Mouse (Mus musculus) intestine, embryonic 15.5 days (tissue): Measurements from ENCODE around the gene Stxbp1. TPM values are rescaled to one million over a fixed set of nuclear protein-coding genes. Genes with fewer than 3 reads are reported as not detected.

Experiments used
- ATAC-seq: fragments of 200-750 bp; cut with Nextera tagmentation; 2 replicates; pipeline ENCODE4 v1.8.0; 2017; ENCODE audit warnings: moderate TSS enrichment, moderate library complexity
- H3K27ac ChIP-seq: fragments of 300-500 bp; sonication (generic); 2 replicates; pipeline ENCODE4 v1.5.1; 2015; ENCODE audit warnings: mild to moderate bottlenecking, inconsistent platforms
- H3K27me3 ChIP-seq: fragments of 300-500 bp; sonication (generic); replicated peaks from 2 replicates; pipeline ENCODE4 v1.6.1; 2015; ENCODE audit warnings: inconsistent platforms
- H3K36me3 ChIP-seq: fragments of 300-500 bp; sonication (generic); 2 replicates; pipeline ENCODE4 v1.6.1; 2015; ENCODE audit warnings: inconsistent platforms
- H3K4me1 ChIP-seq: fragments of 300-500 bp; sonication (generic); replicated peaks from 2 replicates; pipeline ENCODE4 v1.6.1; 2015; ENCODE audit warnings: inconsistent platforms
- H3K4me2 ChIP-seq: fragments of 300-500 bp; sonication (generic); replicated peaks from 2 replicates; pipeline ENCODE4 v1.6.1; 2015; ENCODE audit warnings: mild to moderate bottlenecking, inconsistent platforms
- H3K4me3 ChIP-seq: fragments of 300-500 bp; sonication (generic); replicated peaks from 2 replicates; pipeline ENCODE4 v1.5.1; 2015; ENCODE audit warnings: inconsistent platforms
- H3K9ac ChIP-seq: fragments of 300-500 bp; sonication (generic); 2 replicates; pipeline ENCODE4 v1.6.1; 2015; ENCODE audit warnings: inconsistent platforms
- H3K9me3 ChIP-seq: fragments of 300-500 bp; sonication (generic); 2 replicates; pipeline ENCODE4 v1.6.1; 2016; ENCODE audit warnings: inconsistent platforms
- WGBS: fragments of 180-500 bp; shearing (Covaris S2); methylation state at CpG from one replicate; pipeline ENCODE4 v1.1.7; 2015; 5-methylcytosine and 5-hydroxymethylcytosine counted together
- polyA plus RNA-seq: library from polyadenylated mRNA; unstranded; fragments of >200 nt; fragmentation: Nextera tagmentation; extraction: Ambion mirVana; gene quantifications from 2 replicates; pipeline ENCODE4 v1.2.1, GENCODE M21; 2015

The Stxbp1 gene
- polyA plus RNA-seq, 1 experiment from 2014 or later: 21.2 TPM

GRCm38 (mm10) chr2:32881054-32881453, 34.0 kb upstream of the Stxbp1 start:
- Histone ChIP-seq H3K4me3 (no peak overlapping the region), H3K4me2 (peak overlapping the region; percentile 24; the same call in 1 of the 2 replicates), H3K27ac (peak overlapping the region; percentile 84), H3K9me3 (no peaks in the 10 kb centered on the region), H3K36me3 (no peaks in the 10 kb centered on the region), H3K27me3 (no peaks in the 10 kb centered on the region), H3K4me1 (peaks cover 71% of the 10 kb centered on the region), H3K9ac (peak overlapping the region; percentile 24; the same call in 1 of the 2 replicates)
- ATAC-seq: no peak
- WGBS: 44% methylated on average over 6 of the region's 6 CpGs

GRCm38 (mm10) chr2:32879593-32879992, 32.5 kb upstream of the Stxbp1 start:
- H3K27me3 ChIP-seq: no peaks in the 10 kb centered on the region
- no peak overlapping the region for H3K9ac ChIP-seq
- 0 out of 2 replicates have a peak overlapping the region, but pooled peaks have one; percentile 90 for H3K4me2 ChIP-seq
- no peaks in the 10 kb centered on the region for H3K9me3 ChIP-seq
- no peak for ATAC-seq
- H3K36me3 ChIP-seq: no peaks in the 10 kb centered on the region
- peaks cover 72% of the 10 kb centered on the region for H3K4me1 ChIP-seq
- no peak overlapping the region for H3K27ac ChIP-seq
- WGBS: 79% methylated on average over 5 of the region's 5 CpGs
- H3K4me3 ChIP-seq: no peak overlapping the region

DNA sequence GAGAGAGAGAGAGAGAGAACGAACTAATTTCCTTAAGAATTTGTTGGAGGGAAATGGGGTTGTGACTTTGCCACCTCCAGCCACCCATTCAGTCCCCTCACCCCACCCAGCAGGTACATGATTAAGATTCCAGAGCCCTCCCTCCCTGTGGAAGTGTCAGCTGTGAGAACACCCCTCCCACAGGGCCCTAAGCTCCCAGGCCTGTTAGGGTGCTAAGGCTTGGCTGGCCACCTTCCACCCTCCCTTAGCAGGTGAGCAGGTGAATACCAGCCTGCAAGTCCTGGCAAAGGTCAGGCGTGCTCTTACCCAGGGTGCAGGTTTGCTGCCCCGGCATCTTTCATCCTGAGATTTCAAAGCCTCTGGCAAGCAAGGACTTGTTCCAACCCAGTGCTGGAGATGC, 31.4 kb upstream of the Stxbp1 start:
- Histone ChIP-seq H3K9me3 (no peaks in the 10 kb centered on the region), H3K4me3 (peak overlapping the region; percentile 74; the same call in 1 of the 2 replicates), H3K36me3 (no peaks in the 10 kb centered on the region), H3K27ac (no peak overlapping the region), H3K4me1 (peaks cover 77% of the 10 kb centered on the region), H3K4me2 (peak overlapping the region; percentile 90), H3K27me3 (no peaks in the 10 kb centered on the region), H3K9ac (peak overlapping the region; percentile 78; the same call in 1 of the 2 replicates)
- 58% methylated on average over 3 of the region's 3 CpGs for WGBS
- no peak for ATAC-seq

GRCm38 (mm10) chr2:32877761-32878393, 30.8 kb upstream of the Stxbp1 start:
- H3K27me3 ChIP-seq: no peaks in the 10 kb centered on the region
- H3K9ac ChIP-seq: peak overlapping the region; percentile 78
- H3K4me3 ChIP-seq: peak overlapping the region; percentile 74
- H3K27ac ChIP-seq: 0 out of 2 replicates have a peak overlapping the region, but pooled peaks have one; percentile 83
- H3K36me3 ChIP-seq: no peaks in the 10 kb centered on the region
- H3K9me3 ChIP-seq: no peaks in the 10 kb centered on the region
- 49% methylated on average over 6 of the region's 6 CpGs for WGBS
- ATAC-seq: no peak
- H3K4me1 ChIP-seq: peaks cover 73% of the 10 kb centered on the region
- H3K4me2 ChIP-seq: peak overlapping the region; percentile 90

- Histone ChIP-seq H3K4me2 (peak overlapping the region; percentile 90), H3K27ac (peak overlapping the region; percentile 83), H3K27me3 (no peaks in the 10 kb centered on the region), H3K36me3 (no peaks in the 10 kb centered on the region), H3K4me3 (peak overlapping the region; percentile 74), H3K9me3 (no peaks in the 10 kb centered on the region), H3K9ac (peak overlapping the region; percentile 78), H3K4me1 (peaks cover 69% of the 10 kb centered on the region)
- WGBS: 23% methylated on average over 5 of the region's 5 CpGs
- no peak for ATAC-seq
Observed at GRCm38 (mm10) chr2:32877303-32877702, 30.3 kb upstream of the Stxbp1 start.

DNA sequence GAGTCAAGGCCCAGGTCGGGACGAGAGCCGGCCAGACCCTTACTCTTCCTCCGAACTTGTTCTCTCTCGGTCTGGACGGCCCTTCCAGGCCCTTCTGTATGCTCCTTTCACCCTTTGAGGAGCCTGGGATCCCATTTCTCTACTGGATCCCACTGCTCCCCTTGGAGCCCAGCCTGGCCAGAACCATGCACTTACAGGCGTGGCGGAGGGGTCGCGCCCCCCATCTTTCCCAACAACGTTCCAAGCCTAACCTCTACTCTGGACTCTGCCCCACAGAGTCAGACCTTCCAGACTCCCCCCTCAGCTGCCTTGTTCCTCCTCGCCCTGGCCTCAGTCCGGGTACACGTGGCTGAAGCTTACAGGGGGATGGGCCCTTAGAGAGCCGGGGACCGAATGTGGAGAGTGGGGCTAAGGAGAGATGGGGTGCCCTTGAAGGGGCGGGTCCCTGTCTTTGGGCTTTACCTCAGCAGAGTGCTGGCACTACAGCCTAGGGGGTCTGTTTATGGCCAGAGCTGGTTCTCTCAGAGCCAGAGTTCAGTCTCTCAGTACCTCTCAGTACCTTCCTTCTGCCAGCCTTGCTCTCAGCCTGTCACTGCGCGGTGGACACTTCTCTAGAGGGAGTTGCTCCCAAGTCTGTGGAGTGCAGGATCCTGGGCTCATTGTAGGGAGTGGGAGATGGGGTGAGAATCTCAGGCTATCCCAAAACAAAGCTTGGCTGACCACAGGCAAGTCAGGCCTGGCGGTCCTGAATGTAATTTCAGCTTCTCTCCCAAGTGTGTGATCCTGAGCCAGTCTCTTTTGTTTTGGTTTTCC, 29.7 kb upstream of the Stxbp1 start:
- 2% methylated on average over 20 of the region's 20 CpGs for WGBS

GRCm38 (mm10) chr2:32875675-32876489, 28.8 kb upstream of the Stxbp1 start, which contains the start of gene Fam129b:
Gene Fam129b, plus strand, starts transcription at chr2:32876114.
- Histone ChIP-seq H3K9me3 (no peaks in the 10 kb centered on the region), H3K4me2 (peak within 1 kb of the TSS; percentile 90), H3K27ac (peak within 1 kb of the TSS; percentile 83), H3K27me3 (no peaks in the 10 kb centered on the region), H3K4me3 (peak within 1 kb of the TSS; percentile 74), H3K36me3 (no peaks in the 10 kb centered on the region), H3K9ac (peak within 1 kb of the TSS; percentile 78), H3K4me1 (peaks cover 56% of the 10 kb centered on the region)
- WGBS: under 1% methylated on average over 68 of the region's 68 CpGs
- peak; percentile 91 for ATAC-seq

More for the DNA sequence above, 29.7 kb upstream of the Stxbp1 start:
- peaks cover 63% of the 10 kb centered on the region for H3K4me1 ChIP-seq
- peak overlapping the region; percentile 78 for H3K9ac ChIP-seq
- H3K27ac ChIP-seq: peak overlapping the region; percentile 83
- peak overlapping the region; percentile 90 for H3K4me2 ChIP-seq
- no peaks in the 10 kb centered on the region for H3K27me3 ChIP-seq
- ATAC-seq: peak; percentile 47
- no peaks in the 10 kb centered on the region for H3K9me3 ChIP-seq
- H3K36me3 ChIP-seq: no peaks in the 10 kb centered on the region
- H3K4me3 ChIP-seq: peak overlapping the region; percentile 74

- Histone ChIP-seq H3K4me2 (peak overlapping the region; percentile 90), H3K4me3 (peak overlapping the region; percentile 74), H3K4me1 (peaks cover 52% of the 10 kb centered on the region), H3K27ac (peak overlapping the region; percentile 83), H3K9me3 (no peaks in the 10 kb centered on the region), H3K36me3 (no peaks in the 10 kb centered on the region), H3K27me3 (no peaks in the 10 kb centered on the region), H3K9ac (peak overlapping the region; percentile 78)
- 10% methylated on average over 15 of the region's 15 CpGs for WGBS
- ATAC-seq: peak; percentile 1; the same call in 1 of the 2 replicates
Observed at GRCm38 (mm10) chr2:32874951-32875674, 28.1 kb upstream of the Stxbp1 start.

GRCm38 (mm10) chr2:32874070-32874469, 27.0 kb upstream of the Stxbp1 start:
- Histone ChIP-seq H3K9ac (no peak overlapping the region), H3K27me3 (no peaks in the 10 kb centered on the region), H3K9me3 (no peaks in the 10 kb centered on the region), H3K36me3 (no peaks in the 10 kb centered on the region), H3K4me2 (peak overlapping the region; percentile 90; the same call in 1 of the 2 replicates), H3K4me3 (no peak overlapping the region), H3K4me1 (peaks cover 49% of the 10 kb centered on the region), H3K27ac (peak overlapping the region; percentile 41)
- 59% methylated on average over 3 of the region's 3 CpGs for WGBS
- no peak for ATAC-seq

DNA sequence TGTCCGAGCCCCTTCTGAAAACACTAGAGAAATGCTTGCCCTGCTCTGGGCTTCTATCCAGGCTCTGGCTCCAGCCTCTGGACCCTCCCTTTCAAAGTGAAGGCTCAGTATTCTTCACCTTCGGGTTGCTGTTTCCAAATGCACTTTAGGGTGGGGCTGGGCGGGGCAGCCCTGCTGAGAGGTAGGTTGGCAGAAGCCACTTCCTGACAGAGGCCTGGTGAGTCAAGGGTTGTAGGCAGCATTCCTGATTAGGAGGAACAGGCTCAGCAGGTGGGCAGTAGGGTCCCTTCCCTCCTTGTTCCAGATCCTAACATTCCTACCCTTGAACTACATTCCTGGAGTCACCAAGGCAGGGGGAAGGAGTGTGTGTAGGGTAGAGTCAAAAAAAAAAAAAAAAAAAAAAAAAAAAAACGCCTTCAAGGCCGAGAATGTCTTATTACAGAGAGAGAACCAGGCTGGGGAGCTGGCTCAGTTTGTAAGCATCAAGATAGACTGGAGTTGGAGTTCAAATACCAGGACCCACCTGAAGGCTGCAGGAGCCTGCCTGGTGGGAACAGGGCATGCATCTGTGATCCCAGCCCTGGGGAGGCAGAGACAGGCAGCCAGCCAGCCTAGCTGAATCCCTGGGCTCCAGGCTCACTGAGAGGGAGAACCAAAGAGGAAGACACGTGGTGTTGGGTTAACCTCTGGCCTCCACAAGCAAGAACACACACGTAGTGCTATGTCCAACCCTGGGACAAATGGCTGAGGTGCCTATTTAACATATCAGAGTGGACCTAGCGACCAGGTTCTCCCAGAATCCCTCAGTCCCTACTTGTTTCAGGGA, 23.4 kb upstream of the Stxbp1 start:
- Histone ChIP-seq H3K27me3 (no peaks in the 10 kb centered on the region), H3K4me1 (peaks cover 26% of the 10 kb centered on the region), H3K9ac (no peak overlapping the region), H3K4me2 (no peak overlapping the region), H3K9me3 (no peaks in the 10 kb centered on the region), H3K36me3 (no peaks in the 10 kb centered on the region), H3K4me3 (no peak overlapping the region), H3K27ac (peak overlapping the region; percentile 60; the same call in 1 of the 2 replicates)
- ATAC-seq: peak; percentile 54
- 43% methylated on average over 8 of the region's 8 CpGs for WGBS
